Mouse (Mus musculus): ENCODE measurements around the gene Scn3b. TPM values are rescaled to one million over a fixed set of nuclear protein-coding genes. Genes with fewer than 3 reads are reported as not detected.

The Scn3b gene
- polyA plus RNA-seq, 1 experiment from 2014 or later, result 4.4 TPM

GRCm38 (mm10) chr9:40239749-40240148 is 29.3 kb upstream of the Scn3b start:
- H3K9ac ChIP-seq (ENCODE audit: low read depth, low read length), result no peak overlapping the region
- WGBS, result 41% methylated on average over 4 of the region's 4 CpGs
- no peaks in the 10 kb centered on the region; the same call in 1 of the 2 replicates for H3K27me3 ChIP-seq (replicated peaks; ENCODE audit: control insufficient read depth, insufficient read depth, low read length)
- no peaks in the 10 kb centered on the region for H3K9me3 ChIP-seq (ENCODE audit: control insufficient read depth, low read length)
- no peak for ATAC-seq
- H3K4me2 ChIP-seq (ENCODE audit: low read depth, low read length), result no peak overlapping the region
- no peak overlapping the region for H3K4me3 ChIP-seq (ENCODE audit: low read length)
- H3K36me3 ChIP-seq (ENCODE audit: control insufficient read depth, insufficient read depth, low read length), result no peaks in the 10 kb centered on the region
- H3K4me1 ChIP-seq (ENCODE audit: control insufficient read depth, insufficient read depth, low read length), result peaks cover 11% of the 10 kb centered on the region; the same call in 1 of the 2 replicates
- H3K27ac ChIP-seq (ENCODE audit: low read length), result no peak overlapping the region

GRCm38 (mm10) chr9:40240311-40240710 is 28.7 kb upstream of the Scn3b start:
- H3K9me3 ChIP-seq (ENCODE audit: control insufficient read depth, low read length), result no peaks in the 10 kb centered on the region
- peaks cover 11% of the 10 kb centered on the region; the same call in 1 of the 2 replicates for H3K4me1 ChIP-seq (ENCODE audit: control insufficient read depth, insufficient read depth, low read length)
- H3K27ac ChIP-seq (ENCODE audit: low read length), result no peak overlapping the region
- ATAC-seq, result no peak
- no peaks in the 10 kb centered on the region; the same call in 1 of the 2 replicates for H3K27me3 ChIP-seq (replicated peaks; ENCODE audit: control insufficient read depth, insufficient read depth, low read length)
- no peak overlapping the region for H3K9ac ChIP-seq (ENCODE audit: low read depth, low read length)
- H3K4me2 ChIP-seq (ENCODE audit: low read depth, low read length), result no peak overlapping the region
- no peaks in the 10 kb centered on the region for H3K36me3 ChIP-seq (ENCODE audit: control insufficient read depth, insufficient read depth, low read length)
- H3K4me3 ChIP-seq (ENCODE audit: low read length), result no peak overlapping the region
- 27% methylated on average over 5 of the region's 5 CpGs for WGBS

- peak overlapping the region; percentile 56 for H3K9ac ChIP-seq (ENCODE audit: low read depth, low read length)
- H3K4me1 ChIP-seq (ENCODE audit: control insufficient read depth, insufficient read depth, low read length), result peaks cover 11% of the 10 kb centered on the region; the same call in 1 of the 2 replicates
- H3K4me3 ChIP-seq (ENCODE audit: low read length), result peak overlapping the region; percentile 48
- no peaks in the 10 kb centered on the region; the same call in 1 of the 2 replicates for H3K27me3 ChIP-seq (replicated peaks; ENCODE audit: control insufficient read depth, insufficient read depth, low read length)
- H3K27ac ChIP-seq (ENCODE audit: low read length), result no peak overlapping the region
- ATAC-seq, result peak; percentile 85
- H3K36me3 ChIP-seq (ENCODE audit: control insufficient read depth, insufficient read depth, low read length), result no peaks in the 10 kb centered on the region
- no peaks in the 10 kb centered on the region for H3K9me3 ChIP-seq (ENCODE audit: control insufficient read depth, low read length)
- peak overlapping the region; percentile 72 for H3K4me2 ChIP-seq (ENCODE audit: low read depth, low read length)
- WGBS, result 3% methylated on average over 15 of the region's 15 CpGs
Measured at GRCm38 (mm10) chr9:40241223-40241801, 27.7 kb upstream of the Scn3b start.

- WGBS, result 56% methylated on average over 13 of the region's 13 CpGs
- H3K27ac ChIP-seq (ENCODE audit: low read length), result 0 out of 2 replicates have a peak overlapping the region, but pooled peaks have one; percentile 8
- peak overlapping the region; percentile 72 for H3K4me2 ChIP-seq (ENCODE audit: low read depth, low read length)
- peak; percentile 60 for ATAC-seq
- H3K27me3 ChIP-seq (replicated peaks; ENCODE audit: control insufficient read depth, insufficient read depth, low read length), result no peaks in the 10 kb centered on the region; the same call in 1 of the 2 replicates
- H3K9ac ChIP-seq (ENCODE audit: low read depth, low read length), result peak overlapping the region; percentile 56
- H3K4me3 ChIP-seq (ENCODE audit: low read length), result peak overlapping the region; percentile 48
- H3K9me3 ChIP-seq (ENCODE audit: control insufficient read depth, low read length), result no peaks in the 10 kb centered on the region
- no peaks in the 10 kb centered on the region for H3K36me3 ChIP-seq (ENCODE audit: control insufficient read depth, insufficient read depth, low read length)
- H3K4me1 ChIP-seq (ENCODE audit: control insufficient read depth, insufficient read depth, low read length), result peaks cover 11% of the 10 kb centered on the region; the same call in 1 of the 2 replicates
Measured at GRCm38 (mm10) chr9:40241951-40242888, 26.8 kb upstream of the Scn3b start.

GRCm38 (mm10) chr9:40245466-40245865 is 23.6 kb upstream of the Scn3b start:
- Histone ChIP-seq H3K27ac (ENCODE audit: low read length) (no peak overlapping the region), H3K9ac (ENCODE audit: low read depth, low read length) (no peak overlapping the region), H3K36me3 (ENCODE audit: control insufficient read depth, insufficient read depth, low read length) (no peaks in the 10 kb centered on the region), H3K4me2 (ENCODE audit: low read depth, low read length) (no peak overlapping the region), H3K9me3 (ENCODE audit: control insufficient read depth, low read length) (no peaks in the 10 kb centered on the region), H3K27me3 (replicated peaks; ENCODE audit: control insufficient read depth, insufficient read depth, low read length) (no peaks in the 10 kb centered on the region; the same call in 1 of the 2 replicates), H3K4me1 (ENCODE audit: control insufficient read depth, insufficient read depth, low read length) (peaks cover 11% of the 10 kb centered on the region; the same call in 1 of the 2 replicates), H3K4me3 (ENCODE audit: low read length) (no peak overlapping the region)
- WGBS, result 54% methylated on average over 9 of the region's 9 CpGs
- no peak for ATAC-seq

- H3K27ac ChIP-seq (ENCODE audit: low read length), result no peak overlapping the region
- no peak for ATAC-seq
- H3K27me3 ChIP-seq (replicated peaks; ENCODE audit: control insufficient read depth, insufficient read depth, low read length), result no peaks in the 10 kb centered on the region
- 73% methylated on average over 7 of the region's 7 CpGs for WGBS
- H3K9ac ChIP-seq (ENCODE audit: low read depth, low read length), result no peak overlapping the region
- H3K9me3 ChIP-seq (ENCODE audit: control insufficient read depth, low read length), result no peaks in the 10 kb centered on the region
- H3K36me3 ChIP-seq (ENCODE audit: control insufficient read depth, insufficient read depth, low read length), result no peaks in the 10 kb centered on the region
- no peak overlapping the region for H3K4me2 ChIP-seq (ENCODE audit: low read depth, low read length)
- no peak overlapping the region for H3K4me3 ChIP-seq (ENCODE audit: low read length)
- H3K4me1 ChIP-seq (ENCODE audit: control insufficient read depth, insufficient read depth, low read length), result peaks cover 9% of the 10 kb centered on the region; the same call in 1 of the 2 replicates
Measured at GRCm38 (mm10) chr9:40245974-40246665, 22.9 kb upstream of the Scn3b start.

GRCm38 (mm10) chr9:40246702-40247101 is 22.3 kb upstream of the Scn3b start:
- Histone ChIP-seq H3K9ac (ENCODE audit: low read depth, low read length) (no peak overlapping the region), H3K27ac (ENCODE audit: low read length) (no peak overlapping the region), H3K4me1 (ENCODE audit: control insufficient read depth, insufficient read depth, low read length) (peaks cover 3% of the 10 kb centered on the region; the same call in 1 of the 2 replicates), H3K9me3 (ENCODE audit: control insufficient read depth, low read length) (no peaks in the 10 kb centered on the region), H3K4me2 (ENCODE audit: low read depth, low read length) (no peak overlapping the region), H3K27me3 (replicated peaks; ENCODE audit: control insufficient read depth, insufficient read depth, low read length) (no peaks in the 10 kb centered on the region), H3K4me3 (ENCODE audit: low read length) (no peak overlapping the region), H3K36me3 (ENCODE audit: control insufficient read depth, insufficient read depth, low read length) (no peaks in the 10 kb centered on the region)
- ATAC-seq, result no peak
- WGBS, result 76% methylated on average over 6 of the region's 6 CpGs

GRCm38 (mm10) chr9:40249106-40249505 is 19.9 kb upstream of the Scn3b start:
- Histone ChIP-seq H3K4me3 (ENCODE audit: low read length) (no peak overlapping the region), H3K9me3 (ENCODE audit: control insufficient read depth, low read length) (no peaks in the 10 kb centered on the region), H3K4me2 (ENCODE audit: low read depth, low read length) (no peak overlapping the region), H3K36me3 (ENCODE audit: control insufficient read depth, insufficient read depth, low read length) (no peaks in the 10 kb centered on the region), H3K27me3 (replicated peaks; ENCODE audit: control insufficient read depth, insufficient read depth, low read length) (no peaks in the 10 kb centered on the region), H3K4me1 (ENCODE audit: control insufficient read depth, insufficient read depth, low read length) (no peaks in the 10 kb centered on the region), H3K27ac (ENCODE audit: low read length) (no peak overlapping the region), H3K9ac (ENCODE audit: low read depth, low read length) (no peak overlapping the region)
- no peak for ATAC-seq
- 73% methylated on average over 1 of the region's 1 CpGs for WGBS

- Histone ChIP-seq H3K4me1 (ENCODE audit: control insufficient read depth, insufficient read depth, low read length) (no peaks in the 10 kb centered on the region), H3K9me3 (ENCODE audit: control insufficient read depth, low read length) (no peaks in the 10 kb centered on the region), H3K4me3 (ENCODE audit: low read length) (no peak overlapping the region), H3K27me3 (replicated peaks; ENCODE audit: control insufficient read depth, insufficient read depth, low read length) (no peaks in the 10 kb centered on the region), H3K27ac (ENCODE audit: low read length) (no peak overlapping the region), H3K9ac (ENCODE audit: low read depth, low read length) (no peak overlapping the region), H3K36me3 (ENCODE audit: control insufficient read depth, insufficient read depth, low read length) (no peaks in the 10 kb centered on the region), H3K4me2 (ENCODE audit: low read depth, low read length) (no peak overlapping the region)
- 46% methylated on average over 3 of the region's 3 CpGs for WGBS
- ATAC-seq, result no peak
Measured at GRCm38 (mm10) chr9:40252459-40252858, 16.6 kb upstream of the Scn3b start.
